Mouse (Mus musculus): ENCODE data around the gene Rara.
"Not testable (repeated sequence)": the region's sequence is repeated elsewhere in the genome, so short reads cannot be mapped to it uniquely, and the experiment has no call there.

The Rara gene

GRCm38 (mm10) chr11:98969496-98969927, 41.9 kb downstream of the Rara start:
- DNase-seq (ENCODE audit: low spot score) = peak; percentile 75

GRCm38 (mm10) chr11:98970191-98970925, 42.7 kb downstream of the Rara start:
- DNase-seq (ENCODE audit: low spot score) = no peak

- DNase-seq (ENCODE audit: low spot score) = no peak
Observed at GRCm38 (mm10) chr11:98971316-98972031, 43.9 kb downstream of the Rara start.

DNA sequence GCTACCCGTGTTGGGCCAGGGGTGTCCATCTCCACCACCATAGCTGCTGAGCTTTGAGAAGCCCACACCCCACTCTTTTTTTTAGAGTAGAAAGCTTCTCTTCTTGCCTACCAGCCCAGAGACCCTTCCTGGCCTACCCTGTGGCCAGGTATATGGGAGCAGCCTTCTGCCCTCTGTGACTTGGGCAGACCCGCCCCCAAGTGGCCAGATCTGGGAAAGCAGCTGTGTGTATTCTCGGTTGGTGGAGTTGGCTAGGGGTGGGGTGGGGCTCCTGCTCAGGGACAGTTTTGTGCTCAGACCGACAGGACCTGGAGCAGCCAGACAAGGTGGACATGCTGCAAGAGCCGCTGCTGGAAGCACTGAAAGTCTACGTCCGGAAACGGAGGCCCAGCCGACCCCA, 44.6 kb downstream of the Rara start:
- DNase-seq (ENCODE audit: low spot score) = peak; percentile 86

- no peak for DNase-seq (ENCODE audit: low spot score)
Observed at GRCm38 (mm10) chr11:98972801-98973360, 45.3 kb downstream of the Rara start.

DNA sequence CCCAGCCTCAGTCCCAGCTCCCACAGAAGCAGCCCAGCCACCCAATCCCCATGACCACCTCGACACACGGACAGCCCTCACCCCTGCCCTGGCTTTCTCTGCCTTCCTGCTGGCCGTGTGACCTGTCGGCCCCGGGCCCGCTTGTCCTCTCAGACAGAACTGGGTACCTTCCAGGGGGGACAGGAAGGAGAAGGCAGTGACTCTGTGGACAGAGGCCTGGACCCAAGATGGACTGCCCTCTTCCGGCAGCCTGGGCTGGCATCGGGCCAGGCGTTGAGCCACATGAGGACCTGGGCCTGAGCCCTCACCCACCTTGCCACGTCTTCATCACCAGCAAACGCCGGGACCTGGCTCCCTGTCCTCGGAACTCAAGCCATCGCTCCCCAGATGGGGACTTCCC, 46.0 kb downstream of the Rara start:
- no peak for DNase-seq (ENCODE audit: low spot score)

- no peak for DNase-seq (ENCODE audit: low spot score)
Observed at GRCm38 (mm10) chr11:98974213-98974612, 46.6 kb downstream of the Rara start.

- DNase-seq (ENCODE audit: low spot score) = peak; percentile 80
Observed at GRCm38 (mm10) chr11:98974871-98975719, 47.5 kb downstream of the Rara start.

DNA sequence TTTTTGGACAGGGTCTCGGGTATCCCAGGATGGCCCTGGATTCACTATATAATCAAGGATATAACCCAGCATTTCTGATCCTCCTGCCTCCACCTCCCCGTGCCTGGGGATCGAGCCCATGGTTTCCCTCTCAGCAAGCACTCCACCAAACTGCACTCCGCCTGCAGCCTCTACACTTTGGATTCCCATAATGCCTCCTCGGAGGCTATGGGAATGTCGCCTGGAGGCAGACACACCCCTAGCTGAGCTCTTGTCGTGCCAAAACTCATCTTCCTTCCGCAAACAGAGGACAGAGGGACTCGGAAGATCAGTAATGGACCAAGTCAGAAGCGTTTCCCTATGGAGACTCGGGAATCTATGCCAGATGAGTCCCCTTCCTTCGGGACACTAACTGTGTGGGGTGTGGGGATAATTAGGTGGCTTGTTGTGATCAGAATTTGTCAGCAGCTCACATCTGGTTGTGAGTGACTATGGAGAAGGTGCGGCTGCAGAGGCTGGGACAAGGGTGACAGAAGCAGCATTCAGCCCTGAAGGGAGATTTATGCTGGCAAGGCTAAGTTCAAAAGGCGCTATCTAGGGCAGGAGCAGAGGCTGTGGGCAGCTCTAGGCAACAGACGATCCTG, 51.0 kb downstream of the Rara start:
- no peak for DNase-seq (ENCODE audit: low spot score)

DNA sequence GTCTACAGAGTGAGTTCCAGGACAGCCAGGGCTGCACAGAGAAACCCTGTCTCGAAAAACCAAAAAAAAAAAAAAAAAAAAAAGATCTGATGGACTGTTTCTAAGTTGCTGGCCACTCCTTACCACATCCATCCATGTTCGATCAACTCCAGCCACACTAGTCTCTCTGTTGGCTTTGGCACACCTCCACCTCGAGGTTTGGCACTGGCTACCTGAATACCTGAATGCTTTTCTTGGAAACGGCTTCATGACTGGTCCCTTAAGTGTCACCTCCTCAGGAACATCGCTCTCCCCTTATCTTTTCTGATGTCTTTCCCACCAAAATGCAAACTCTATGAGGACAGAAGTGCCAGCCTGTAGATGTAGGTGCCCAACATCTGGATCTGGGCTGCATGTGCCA, 51.7 kb downstream of the Rara start:
- DNase-seq (ENCODE audit: low spot score) = no peak

- DNase-seq (ENCODE audit: low spot score) = no peak
Observed at GRCm38 (mm10) chr11:98981289-98981996, 53.8 kb downstream of the Rara start.

GRCm38 (mm10) chr11:98981997-98982772, 54.6 kb downstream of the Rara start:
- DNase-seq (ENCODE audit: low spot score) = no peak

DNA sequence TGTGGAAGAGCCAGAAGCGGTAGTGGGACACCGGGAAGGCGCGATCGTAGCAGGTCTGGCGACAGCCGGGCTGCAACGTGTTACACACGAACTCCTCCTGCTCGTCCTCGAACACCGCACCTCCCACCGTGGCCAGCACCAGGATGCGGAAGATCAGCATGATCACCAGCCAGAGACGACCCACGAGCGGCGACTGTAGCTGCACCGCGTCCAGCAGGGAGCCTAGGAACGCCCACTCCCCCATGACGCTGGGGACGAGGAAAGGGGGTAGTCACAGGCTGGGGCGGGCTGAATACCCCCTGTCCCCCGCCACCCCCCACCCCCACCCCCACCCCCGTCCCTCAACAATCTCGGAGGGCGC, 55.1 kb downstream of the Rara start, which contains the start of gene Gjd3:
Gjd3 (minus strand) TSS at position 244 of the 361 bp plus-strand sequence.
- no peak for DNase-seq (ENCODE audit: low spot score)

- DNase-seq (ENCODE audit: low spot score) = no peak
Observed at GRCm38 (mm10) chr11:98983551-98983950, 55.9 kb downstream of the Rara start.

GRCm38 (mm10) chr11:98985542-98985941, 57.9 kb downstream of the Rara start:
- no peak for DNase-seq (ENCODE audit: low spot score)

DNA sequence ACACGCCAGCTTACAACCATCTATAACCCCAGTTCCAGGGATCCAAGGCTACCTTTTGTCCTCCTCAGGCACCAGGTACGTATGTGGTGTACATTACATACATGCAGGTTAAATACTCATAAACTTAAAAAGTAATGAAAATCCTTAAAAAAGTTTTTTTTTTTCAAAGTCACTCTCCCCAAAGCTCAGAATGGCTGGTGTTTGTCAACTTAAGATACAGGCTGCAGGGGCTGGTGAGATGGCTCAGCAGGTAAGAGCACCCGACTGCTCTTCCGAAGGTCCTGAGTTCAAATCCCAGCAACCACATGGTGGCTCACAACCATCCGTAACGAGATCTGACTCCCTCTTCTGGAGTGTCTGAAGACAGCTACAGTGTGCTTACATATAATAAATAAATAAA, 60.6 kb downstream of the Rara start:
- DNase-seq (ENCODE audit: low spot score) = not testable (repeated sequence)

GRCm38 (mm10) chr11:98990866-98991265, 63.2 kb downstream of the Rara start:
- DNase-seq (ENCODE audit: low spot score) = no peak

DNA sequence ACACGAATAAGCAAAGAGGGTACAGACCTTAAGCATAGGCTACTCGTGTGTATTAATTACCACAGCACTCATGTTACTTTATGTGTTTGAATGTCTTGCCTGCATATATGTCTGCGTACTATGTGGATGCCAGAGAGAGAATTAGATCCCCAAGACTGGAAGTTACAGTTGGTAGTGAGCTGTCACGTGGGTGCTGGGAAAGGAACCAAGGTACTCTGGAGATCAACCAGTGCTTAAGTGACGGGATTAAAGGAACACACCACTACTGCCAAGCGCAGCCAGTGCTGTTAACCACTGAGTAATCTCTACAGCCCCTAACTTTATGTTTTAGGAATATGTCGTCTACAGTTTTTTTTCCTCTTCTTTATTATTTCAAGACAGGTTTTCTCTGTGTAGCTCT, 68.4 kb downstream of the Rara start:
- DNase-seq (ENCODE audit: low spot score) = no peak

DNA sequence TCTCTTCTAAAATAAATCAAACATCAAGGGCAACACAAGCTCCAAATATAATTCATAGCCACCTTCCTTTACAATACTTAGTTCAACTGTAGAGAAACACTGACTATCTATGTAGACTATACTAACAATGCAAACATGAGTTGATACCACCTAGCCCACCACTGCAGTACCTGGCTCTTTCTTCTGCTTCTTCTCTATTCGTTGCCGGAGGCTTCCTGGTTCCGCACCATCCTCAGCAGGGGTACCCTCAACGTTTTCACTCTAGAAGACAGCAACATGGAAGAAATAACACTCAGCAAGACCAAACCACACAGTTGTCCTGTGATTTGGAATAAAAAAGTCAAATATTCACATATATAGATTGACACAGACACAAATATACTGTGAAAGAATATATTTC, 70.0 kb downstream of the Rara start:
- DNase-seq (ENCODE audit: low spot score) = no peak

GRCm38 (mm10) chr11:98998776-98999175, 71.2 kb downstream of the Rara start:
- no peak for DNase-seq (ENCODE audit: low spot score)
